Mouse (Mus musculus): Measurements from ENCODE around the gene Bbs9. TPM values are rescaled to one million over a fixed set of nuclear protein-coding genes. Genes with fewer than 3 reads are reported as not detected.

Bbs9 gene
- total RNA-seq, 2 experiments from 2014 or later, result 41.9 to 42.0 TPM

DNA sequence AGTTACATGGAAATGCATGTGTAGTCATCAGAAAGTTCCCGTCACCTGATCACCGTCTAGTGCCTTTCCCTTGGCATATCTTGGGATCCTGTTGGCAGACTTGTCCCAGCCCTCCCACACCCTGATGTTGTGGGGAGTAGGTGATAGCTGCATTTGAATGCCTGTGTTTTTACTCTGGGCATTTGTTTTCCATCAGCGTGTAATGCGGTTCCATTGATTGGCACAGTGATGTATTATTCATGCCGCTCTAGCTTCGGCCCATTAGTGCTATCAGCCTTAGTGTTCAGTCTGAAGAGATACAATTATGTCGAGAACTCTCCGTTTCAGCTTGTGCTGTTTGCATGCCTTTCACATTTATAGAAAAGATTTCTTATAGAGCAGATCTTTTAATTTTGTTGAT lies 259.9 kb downstream of the Bbs9 start:
- peak; percentile 14 to 16 for DNase-seq (ENCODE audit: low spot score in 2 of 2)

DNA sequence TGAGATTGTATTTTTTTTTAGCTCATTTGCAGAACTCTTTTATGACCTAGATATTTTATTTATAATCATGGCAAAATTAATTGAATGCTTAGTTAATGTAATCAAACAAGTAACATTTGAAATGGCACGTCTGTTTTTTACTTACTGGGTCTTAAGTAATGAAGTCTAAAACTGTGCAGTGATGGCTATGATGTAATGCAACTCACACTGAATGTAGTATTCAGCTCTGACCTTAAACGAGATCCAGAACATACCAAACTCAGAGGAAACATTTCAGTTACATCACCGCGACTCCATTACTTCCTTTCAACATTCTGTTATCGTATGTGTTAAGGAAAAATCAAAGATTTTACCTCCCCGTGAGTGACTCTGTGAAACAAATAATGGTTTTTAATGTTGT lies 262.4 kb downstream of the Bbs9 start:
- DNase-seq (ENCODE audit: low spot score in 2 of 2), result no peak

DNA sequence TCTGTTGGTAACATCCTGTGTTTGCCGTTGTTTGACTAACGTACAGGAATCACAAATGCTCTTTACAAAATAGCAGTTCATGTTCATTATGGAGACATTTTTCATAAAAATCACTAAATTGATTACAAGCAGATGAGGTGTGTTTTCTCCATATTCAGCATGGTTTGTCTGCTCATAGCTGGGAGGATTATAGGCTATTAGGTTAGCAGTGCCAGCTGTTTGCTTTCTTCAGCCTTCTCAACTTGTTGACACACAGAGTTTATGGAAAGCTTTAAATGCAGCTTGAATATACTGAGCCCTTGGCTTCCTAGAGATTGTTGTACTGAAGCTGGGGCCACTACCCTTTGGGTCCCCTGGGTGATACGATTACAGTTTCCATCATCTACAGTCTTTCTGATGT lies 263.3 kb downstream of the Bbs9 start:
- DNase-seq (ENCODE audit: low spot score in 2 of 2), result no peak

DNA sequence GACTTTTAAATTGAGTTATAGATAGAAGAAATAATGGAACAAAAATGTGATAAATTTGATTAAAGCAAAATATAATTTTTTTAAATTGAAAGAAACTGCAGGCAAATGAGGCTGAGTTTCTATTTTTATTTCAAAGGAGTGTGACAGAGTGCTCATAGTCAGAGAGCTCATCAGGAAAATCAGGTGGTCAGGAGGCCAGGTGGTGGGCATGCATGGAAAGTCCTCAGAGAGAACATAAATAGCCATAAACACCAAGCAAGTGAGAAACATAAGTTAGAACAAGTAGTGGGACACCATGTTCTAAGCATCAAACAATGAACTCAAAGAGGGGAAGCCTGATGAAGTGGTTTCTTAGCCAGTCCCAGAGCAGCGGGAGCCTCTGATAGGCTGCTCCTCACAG lies 266.5 kb downstream of the Bbs9 start:
- no peak for DNase-seq (ENCODE audit: low spot score in 2 of 2)

DNA sequence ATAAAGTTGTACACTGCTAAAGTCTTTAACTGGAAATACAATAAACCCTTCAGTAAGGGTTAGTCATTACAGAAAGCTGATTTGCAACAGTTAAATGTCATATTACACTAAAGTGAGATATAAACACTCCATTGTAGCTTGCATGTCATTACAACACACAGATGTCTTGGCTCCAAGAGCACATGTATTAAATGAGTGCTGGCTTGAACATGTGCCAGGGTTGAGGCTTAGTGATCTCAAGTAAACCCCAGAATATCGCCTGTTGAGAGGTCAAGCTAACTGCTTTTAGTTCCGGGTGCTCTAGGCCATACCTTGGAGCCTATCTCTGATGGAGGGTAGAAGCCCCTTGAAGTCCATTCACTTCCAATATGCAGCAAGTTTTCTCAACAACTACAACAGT lies 273.1 kb downstream of the Bbs9 start:
- no peak for DNase-seq (ENCODE audit: low spot score in 2 of 2)

DNA sequence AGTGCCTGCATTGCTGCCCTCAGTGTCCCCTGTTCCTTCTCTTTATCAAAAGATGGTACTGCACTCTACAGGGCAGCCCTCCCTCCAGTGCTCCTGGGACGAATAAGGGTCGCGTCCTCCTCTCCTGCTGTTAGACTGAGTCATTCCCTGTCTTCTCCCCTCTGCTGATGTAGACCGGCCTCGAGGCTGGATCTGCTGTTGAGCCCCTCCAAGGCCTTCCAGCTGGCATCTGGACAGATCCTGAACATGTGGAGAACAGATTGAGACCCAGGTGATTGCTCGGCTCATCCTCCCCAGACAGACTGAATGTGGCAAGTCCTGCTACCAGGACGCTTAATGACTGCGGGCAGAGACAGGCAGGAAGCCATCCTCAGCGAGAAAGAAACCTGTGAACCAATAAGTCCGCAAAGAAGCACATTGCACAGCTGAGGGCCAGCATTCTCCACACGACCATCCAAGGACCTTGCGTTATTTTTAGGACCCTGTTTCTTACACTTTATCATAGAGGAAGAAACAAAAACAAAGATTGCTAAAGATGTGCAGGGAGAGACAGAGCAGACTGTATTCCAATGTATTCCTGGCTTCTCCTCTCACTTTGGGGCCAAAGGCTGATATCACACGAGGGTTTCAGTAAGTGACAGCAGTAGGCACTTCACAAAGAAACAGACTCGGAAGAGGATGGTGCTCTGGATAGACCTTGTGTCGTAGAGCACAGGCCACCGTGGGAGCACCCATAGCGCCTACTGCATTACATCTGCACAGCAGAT lies 275.4 kb downstream of the Bbs9 start:
- no peak for DNase-seq (ENCODE audit: low spot score in 2 of 2)

DNA sequence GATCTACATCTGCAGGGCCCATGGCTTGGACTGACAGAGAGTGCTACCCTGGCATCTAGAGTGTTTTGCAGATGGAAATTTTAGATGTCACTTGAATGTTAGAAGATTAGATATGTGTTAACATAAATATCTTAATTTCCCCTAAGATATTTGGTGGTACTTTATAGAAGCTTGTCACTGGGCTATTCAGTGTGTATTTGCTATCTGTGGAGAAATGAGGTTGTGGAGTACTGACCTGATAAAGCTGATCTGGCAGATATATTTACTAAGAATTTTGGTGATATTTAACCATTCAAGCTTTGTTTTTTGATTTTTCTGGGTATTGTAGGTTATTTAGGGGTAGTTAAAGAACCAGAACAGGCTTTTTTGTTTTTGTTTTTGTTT lies 276.0 kb downstream of the Bbs9 start:
- DNase-seq (ENCODE audit: low spot score in 2 of 2), result no peak

DNA sequence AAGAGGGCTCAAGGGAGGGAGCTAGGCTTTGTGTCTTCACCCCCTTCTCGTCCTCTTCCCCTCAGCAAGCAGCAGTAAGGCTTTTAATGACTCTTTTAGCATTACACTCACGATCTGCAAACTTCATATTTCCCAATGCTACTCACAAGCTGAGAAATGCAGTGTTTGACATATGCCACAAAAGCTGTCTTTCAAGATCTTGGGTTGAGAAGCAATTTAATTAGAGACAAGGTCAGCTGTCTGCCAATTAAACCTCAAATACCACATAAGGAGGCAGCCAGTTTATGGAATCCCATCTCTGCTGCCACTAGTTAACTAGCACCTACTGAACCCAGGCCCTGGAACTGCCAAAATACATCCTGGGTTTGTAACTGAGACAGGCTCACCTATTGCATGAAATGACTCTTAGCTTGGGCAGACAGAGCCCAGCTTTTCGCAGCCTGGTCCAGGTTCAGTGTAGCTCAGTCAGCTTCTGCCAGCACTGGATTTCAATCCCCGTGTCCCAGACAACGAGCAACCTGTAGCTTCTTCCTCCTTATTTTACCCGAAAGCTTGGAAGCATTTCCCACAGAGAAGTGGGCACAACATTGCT lies 278.7 kb downstream of the Bbs9 start:
- no peak for DNase-seq (ENCODE audit: low spot score in 2 of 2)

DNA sequence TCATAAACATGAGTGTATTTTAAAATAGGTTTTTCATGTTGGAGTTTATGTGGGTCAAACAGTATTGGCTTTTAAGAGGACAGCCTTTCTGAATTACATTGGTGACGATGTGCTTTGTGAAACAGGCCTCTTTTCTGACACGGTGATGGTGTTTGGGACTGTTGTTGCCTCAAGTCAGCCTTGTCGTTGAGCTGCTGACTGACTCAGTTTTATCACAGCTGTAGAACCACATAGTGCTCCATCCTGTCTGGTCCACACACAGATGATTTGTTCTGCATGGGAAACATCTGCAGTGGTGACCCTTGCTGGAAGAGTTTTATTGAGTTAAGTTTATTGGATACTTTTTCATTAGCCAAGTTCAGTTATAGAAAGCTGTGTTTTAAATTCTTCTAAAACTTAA lies 283.0 kb downstream of the Bbs9 start:
- DNase-seq (ENCODE audit: low spot score in 2 of 2), result no peak

DNA sequence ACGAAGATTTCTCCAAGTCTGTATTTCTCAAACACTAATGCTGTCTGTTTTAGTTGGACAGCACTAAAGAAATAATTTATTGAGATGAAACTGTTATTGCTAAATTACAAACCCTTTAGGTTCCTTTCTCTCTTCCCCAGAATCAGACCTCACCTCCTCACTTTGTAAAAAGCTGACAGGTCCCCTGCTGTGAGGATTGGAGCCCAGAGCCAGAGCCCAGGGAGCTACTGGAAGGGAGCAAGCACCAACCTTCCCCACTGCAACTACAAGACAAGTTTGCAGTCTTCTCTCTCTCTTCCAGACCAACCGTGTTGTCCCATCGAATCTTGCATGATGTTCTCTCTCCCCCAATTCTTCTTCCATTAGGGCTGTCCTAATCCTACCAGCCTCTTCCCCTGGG lies 283.7 kb downstream of the Bbs9 start:
- DNase-seq (ENCODE audit: low spot score in 2 of 2), result no peak

DNA sequence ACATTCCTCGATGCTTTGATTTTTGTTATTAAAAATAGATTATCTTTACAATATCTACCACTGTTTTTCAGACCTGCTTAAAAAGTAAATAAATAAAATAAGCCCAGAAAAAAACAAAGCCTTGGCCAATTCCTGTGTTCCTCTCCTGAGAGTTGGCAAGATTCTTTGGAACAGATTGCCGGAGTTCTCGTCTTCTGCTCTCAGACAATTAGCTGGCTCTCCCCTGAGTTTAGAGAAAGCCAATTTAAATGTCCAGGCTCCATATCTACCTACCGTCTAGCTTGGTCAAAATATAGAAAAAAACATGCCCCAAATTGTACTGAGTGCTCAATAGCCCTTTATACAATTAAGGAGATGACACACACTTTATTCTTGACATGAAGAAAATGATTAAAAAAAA lies 284.9 kb downstream of the Bbs9 start:
- DNase-seq (ENCODE audit: low spot score in 2 of 2), result no peak

DNA sequence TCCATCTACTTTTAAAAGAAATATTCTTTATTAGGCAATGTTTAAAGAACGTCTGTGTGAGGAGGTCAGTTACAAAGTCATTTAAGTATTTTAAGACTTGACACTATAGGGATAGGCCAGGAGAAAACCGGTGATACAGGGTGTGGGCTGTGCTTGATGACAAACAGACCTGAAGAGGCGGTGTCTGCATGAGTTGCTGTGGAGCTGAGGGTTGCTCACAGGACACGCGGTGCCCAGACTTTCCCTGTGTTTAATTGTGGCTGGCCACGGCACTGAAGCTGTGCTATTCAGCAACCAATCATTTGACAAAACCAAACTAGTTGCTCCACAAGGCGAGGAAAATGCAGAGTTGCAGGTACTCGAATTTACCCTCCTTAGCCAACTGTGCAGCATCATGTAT lies 286.0 kb downstream of the Bbs9 start:
- DNase-seq (ENCODE audit: low spot score in 2 of 2), result no peak

DNA sequence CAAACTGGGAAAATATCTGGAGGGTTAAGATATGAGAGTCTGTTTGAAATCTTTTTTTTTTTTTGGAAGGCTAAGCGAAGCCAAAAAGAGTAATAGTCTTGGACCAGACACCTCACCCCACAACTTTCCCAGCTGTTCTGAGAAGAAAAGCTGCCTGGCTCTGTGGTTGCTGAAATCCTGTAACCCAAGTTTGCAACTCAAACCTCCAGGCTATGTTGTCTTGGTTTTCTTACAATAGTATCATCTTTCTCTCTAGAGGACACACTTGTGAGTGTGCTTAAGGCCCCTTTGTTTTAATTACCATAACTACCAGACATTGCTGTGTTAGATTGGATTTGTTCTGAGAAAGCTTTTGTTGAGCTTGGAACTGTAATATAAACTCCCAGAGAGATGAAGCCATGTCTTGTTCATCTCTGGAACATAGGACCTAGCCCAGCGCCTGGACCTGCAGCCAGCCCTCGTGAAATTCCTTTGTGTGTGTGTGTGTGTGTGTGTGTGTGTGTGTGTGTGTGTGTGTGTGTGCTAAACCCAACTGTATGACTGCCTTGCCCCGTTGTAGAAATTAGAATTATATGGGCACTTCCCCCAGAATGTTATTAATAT lies 290.2 kb downstream of the Bbs9 start:
- DNase-seq (ENCODE audit: low spot score in 2 of 2), result no peak

DNA sequence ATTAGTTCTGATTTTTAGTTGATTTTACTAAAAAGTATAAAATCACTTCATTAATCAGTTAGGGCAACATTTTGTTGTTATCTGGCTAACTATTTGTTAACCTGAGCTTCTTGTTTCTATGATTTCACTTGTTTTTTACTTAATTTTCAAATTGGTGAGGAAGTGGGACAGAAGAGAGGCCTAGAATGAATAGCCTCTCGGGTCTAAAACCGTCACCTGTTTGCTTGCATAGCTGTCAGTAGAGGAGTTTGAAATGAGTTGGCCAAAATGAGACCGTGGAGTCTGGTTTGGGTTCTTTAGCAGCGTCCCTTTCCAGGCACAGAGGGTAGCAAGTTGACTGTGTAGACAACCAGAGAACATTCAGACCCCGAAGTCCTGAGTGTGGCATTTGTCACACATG lies 291.6 kb downstream of the Bbs9 start:
- DNase-seq (ENCODE audit: low spot score in 2 of 2), result no peak

DNA sequence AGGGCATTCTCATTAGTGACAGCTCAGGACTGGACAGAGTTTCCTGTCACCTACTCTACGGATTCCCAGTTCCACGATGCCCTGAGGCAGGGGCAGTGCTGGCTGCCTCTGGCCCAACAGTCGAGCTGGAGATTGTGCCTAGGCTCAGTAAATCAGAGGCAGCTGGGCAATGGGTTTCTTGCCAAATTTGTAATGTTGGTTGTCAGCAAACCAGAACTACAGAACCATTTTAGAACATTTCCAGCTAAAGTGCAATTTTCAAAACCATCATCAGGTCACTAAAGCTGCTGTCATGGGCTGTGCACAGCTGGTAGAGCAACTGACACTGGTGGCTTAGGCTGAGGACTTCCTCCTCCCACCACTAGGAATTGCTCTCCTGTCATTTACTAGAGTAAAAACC lies 292.3 kb downstream of the Bbs9 start:
- no peak for DNase-seq (ENCODE audit: low spot score in 2 of 2)

DNA sequence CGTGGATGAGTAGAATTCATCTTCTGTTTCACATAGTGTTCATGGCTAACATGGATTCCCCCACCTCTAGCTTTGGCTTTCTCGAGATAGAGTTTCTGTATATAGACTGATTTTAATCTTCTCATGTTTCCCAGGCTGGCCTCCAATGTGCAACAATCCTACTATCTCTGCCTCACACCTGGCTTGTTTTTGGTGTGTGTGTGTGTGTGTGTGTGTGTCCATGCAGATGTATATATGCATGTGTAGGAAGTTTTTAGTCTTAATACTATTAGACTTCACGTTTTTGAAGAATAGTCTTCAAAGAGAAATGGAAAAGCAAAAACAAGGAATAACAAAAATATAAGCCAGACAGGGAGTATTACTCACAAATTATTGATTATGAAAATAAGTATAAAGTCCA lies 296.3 kb downstream of the Bbs9 start:
- no peak for DNase-seq (ENCODE audit: low spot score in 2 of 2)

DNA sequence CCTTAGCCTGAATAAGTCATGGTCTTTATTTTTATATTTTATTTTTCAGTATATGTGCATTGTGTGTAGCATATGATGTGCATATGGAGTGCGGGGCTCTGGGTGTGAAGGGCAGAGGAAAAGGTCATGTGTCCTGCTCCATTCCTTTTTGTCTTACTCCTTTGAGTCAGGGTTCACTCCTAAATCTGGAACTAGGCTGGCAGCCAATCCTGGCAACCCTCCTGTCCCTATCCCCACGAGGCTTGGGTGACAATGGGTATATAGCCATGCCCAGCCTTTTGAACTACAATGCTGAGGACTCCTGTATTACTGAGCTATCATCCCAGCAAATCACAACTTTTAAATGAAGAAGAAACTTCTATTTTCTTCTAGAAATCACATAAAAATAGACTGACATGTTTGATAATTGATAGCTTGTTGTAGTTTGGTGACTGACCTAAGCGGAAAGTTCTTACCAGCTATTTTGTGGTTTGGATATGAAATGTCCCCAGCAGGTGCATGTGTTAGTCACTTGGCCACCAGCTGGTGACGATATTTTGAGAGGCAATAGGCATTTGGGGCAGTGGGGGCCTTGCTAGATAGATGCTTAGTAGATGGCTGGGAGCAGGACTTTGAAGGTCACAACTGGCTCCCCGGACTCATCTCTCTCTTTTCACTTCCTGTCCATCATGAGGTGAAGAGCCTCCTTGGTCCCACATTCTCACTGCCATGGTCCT lies 300.9 kb downstream of the Bbs9 start:
- no peak for DNase-seq (ENCODE audit: low spot score in 2 of 2)

DNA sequence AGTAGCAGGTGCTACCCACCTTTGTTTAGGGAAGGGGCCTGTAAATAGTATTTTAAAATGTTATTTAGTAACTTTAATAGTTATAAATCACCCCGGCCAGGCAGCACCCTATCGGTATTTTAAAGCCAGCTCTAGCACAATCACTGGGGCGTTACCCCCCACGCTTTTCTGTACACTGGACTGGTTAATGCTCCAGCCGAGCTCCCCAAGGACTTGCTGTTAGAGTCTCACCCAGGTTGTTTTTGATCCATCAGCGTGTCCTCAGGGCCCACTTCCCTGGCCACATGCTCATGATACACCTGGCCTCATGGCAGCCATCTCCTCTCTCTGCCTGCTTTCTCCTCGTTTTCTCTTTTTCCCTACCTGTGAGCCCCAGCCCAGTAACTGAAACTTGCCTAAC lies 301.9 kb downstream of the Bbs9 start:
- DNase-seq (ENCODE audit: low spot score in 2 of 2), result no peak

DNA sequence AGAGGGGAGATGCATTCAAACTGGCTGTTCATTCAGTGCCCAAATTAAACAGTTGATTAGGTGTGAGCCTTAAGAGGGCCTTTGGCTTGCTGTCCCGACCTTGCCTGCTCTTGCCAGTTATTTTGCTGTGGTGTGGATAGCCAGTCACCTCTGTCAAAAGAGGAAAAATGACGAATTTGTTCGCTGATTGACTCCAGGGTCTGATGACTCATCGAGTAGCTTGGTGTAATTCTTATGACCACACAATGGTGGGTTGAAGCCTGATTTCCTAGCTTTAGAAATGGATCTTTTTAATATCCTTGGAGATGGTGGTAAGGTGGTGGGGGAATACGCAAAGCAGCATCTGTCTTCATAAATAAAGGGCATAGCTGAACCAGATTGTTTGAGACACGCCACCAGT lies 304.1 kb downstream of the Bbs9 start:
- no peak for DNase-seq (ENCODE audit: low spot score in 2 of 2)

DNA sequence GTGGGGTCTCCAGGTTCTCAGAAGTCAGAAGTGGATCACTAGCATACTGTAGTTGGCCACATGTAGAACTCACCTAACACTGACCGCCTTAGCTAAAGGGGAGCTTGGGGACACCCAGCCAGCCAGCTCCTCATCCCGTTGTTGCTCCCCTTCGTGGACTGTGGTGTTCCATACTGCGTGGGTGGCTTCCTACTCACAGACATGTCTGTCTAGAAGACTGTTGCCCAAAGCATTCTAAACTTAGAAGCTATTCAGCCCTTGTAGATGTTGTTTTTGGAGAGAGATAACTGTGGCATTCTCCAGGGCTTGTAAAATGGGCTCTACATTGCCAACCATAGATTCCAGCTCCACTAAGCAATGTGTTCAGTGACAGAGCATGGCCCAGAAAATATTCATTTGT lies 310.5 kb downstream of the Bbs9 start:
- DNase-seq (ENCODE audit: low spot score in 2 of 2), result peak in 1 of 2 experiments; percentile 37

DNA sequence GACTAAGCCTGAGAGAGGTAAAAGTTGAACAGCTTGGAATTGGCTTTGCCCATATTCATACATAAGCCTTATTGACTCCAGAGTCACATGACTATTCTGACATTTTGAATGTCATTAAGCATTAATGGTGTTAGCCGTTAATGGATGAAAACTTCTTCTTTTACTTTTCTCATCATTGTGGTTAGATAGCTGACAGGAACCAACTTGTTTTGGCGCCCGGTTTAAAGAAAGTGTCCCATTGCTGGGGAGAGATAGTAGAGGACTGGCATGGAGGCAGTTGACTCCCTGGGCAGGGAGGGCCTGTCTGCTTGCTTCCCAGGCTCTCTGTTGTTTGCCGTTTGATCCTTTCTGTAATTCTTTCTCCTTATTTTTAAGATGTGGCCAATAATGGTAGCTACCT lies 312.9 kb downstream of the Bbs9 start:
- no peak for DNase-seq (ENCODE audit: low spot score in 2 of 2)

DNA sequence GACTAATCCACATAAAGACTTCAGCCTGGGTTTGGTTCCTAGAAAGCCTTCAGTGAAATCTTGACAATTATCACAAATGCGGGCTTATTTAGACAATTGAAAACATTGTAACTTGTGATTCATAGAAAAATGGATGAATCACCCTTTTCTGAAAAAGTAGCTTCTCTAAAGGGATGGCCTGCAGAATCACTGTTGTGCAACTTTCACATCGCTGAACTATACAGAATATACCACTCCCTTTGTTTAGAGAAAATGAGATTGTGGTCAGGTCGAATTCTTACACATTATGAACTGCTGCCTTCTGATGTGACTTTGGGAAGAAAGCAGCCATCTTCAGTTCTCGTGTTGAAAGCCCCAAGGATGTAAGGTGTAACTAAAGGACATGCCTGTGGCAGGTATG lies 313.3 kb downstream of the Bbs9 start:
- no peak for DNase-seq (ENCODE audit: low spot score in 2 of 2)

Measured in left cerebral cortex, adult 18-20 months (tissue).